Comparison of ENCODE assay signal across 9 mouse cellular contexts in genomic region chr7:4178438-4178837, GRCm38 (mm10). TPM values are rescaled to one million over a fixed set of nuclear protein-coding genes. Genes with fewer than 3 reads are reported as not detected.
DNase-seq lines count a peak whose midpoint lies in the region; ATAC-seq and TF ChIP-seq lines count a peak whose summit lies in the region.
"Had no signal": no experiment of that assay in that cellular context is flagged by ENCODE, and none has a peak within 500 bp of the region (broad histone marks: within the 10 kb centered on the region; RNA-seq: fewer than 3 reads in every experiment).

No protein-coding gene starts in this region.

- no peak for ATAC-seq in kidney, embryonic 15.5 days (replicated peaks; ENCODE audit: low FRiP score)
- ATAC-seq in embryonic facial prominence, embryonic 14.5 days (ENCODE audit: low read depth) = no peak
- ATAC-seq in megakaryocyte-erythroid progenitor cell, adult 5-6 weeks (replicated peaks; ENCODE audit: low FRiP score, low TSS enrichment, poor library complexity, severe bottlenecking) = peak; percentile 67
- no peak for ATAC-seq in midbrain, embryonic 16.5 days

- H3K27me3 ChIP-seq in kidney, adult 2 months (replicated peaks; ENCODE audit: control insufficient read depth, insufficient read depth, low read length) = no peaks in the 10 kb centered on the region
- H3K27me3 ChIP-seq in kidney, embryonic 15.5 days = no peaks in the 10 kb centered on the region
- no peaks in the 10 kb centered on the region for H3K27me3 ChIP-seq in embryonic facial prominence, embryonic 14.5 days (replicated peaks; ENCODE audit: control insufficient read depth, insufficient read depth, low read length)
- no peaks in the 10 kb centered on the region for H3K27me3 ChIP-seq in midbrain, embryonic 16.5 days (ENCODE audit: control insufficient read depth, insufficient read depth, low read depth, low read length)

- no peak for TF ChIP-seq CTCF in kidney, adult 2 months (conservative IDR thresholded peaks at IDR 0.05; ENCODE audit: insufficient read depth, insufficient read length, low read depth, low read length)

- H3K4me1 ChIP-seq in kidney, adult 2 months (ENCODE audit: control insufficient read depth, insufficient read depth, low read length) = no peaks in the 10 kb centered on the region
- no peaks in the 10 kb centered on the region for H3K4me1 ChIP-seq in kidney, embryonic 15.5 days
- H3K4me1 ChIP-seq in embryonic facial prominence, embryonic 14.5 days (ENCODE audit: control insufficient read depth, insufficient read depth, low read length) = no peaks in the 10 kb centered on the region
- H3K4me1 ChIP-seq in midbrain, embryonic 16.5 days (ENCODE audit: control insufficient read depth, insufficient read depth, low read length) = no peaks in the 10 kb centered on the region

- H3K9ac ChIP-seq in kidney, embryonic 15.5 days = no peak overlapping the region
- no peak overlapping the region for H3K9ac ChIP-seq in embryonic facial prominence, embryonic 14.5 days (ENCODE audit: low read depth, low read length)
- no peak overlapping the region for H3K9ac ChIP-seq in midbrain, embryonic 16.5 days (ENCODE audit: low read depth, low read length)

- no peak overlapping the region for H3K27ac ChIP-seq in kidney, adult 2 months (ENCODE audit: insufficient read depth, low read depth, low read length)
- no peak overlapping the region for H3K27ac ChIP-seq in kidney, embryonic 15.5 days
- H3K27ac ChIP-seq in embryonic facial prominence, embryonic 14.5 days (replicated peaks; ENCODE audit: low read depth, low read length) = no peak overlapping the region
- no peak overlapping the region for H3K27ac ChIP-seq in midbrain, embryonic 16.5 days (ENCODE audit: low read length)
- H3K27ac ChIP-seq: macrophage had no signal

- H3K4me2 ChIP-seq in kidney, embryonic 15.5 days = no peak overlapping the region
- H3K4me2 ChIP-seq in embryonic facial prominence, embryonic 14.5 days (ENCODE audit: low read depth, low read length) = no peak overlapping the region
- H3K4me2 ChIP-seq in midbrain, embryonic 16.5 days (ENCODE audit: low read length) = no peak overlapping the region

- no peak for TF ChIP-seq POLR2A in kidney, adult 2 months (IDR thresholded peaks at IDR 0.05; ENCODE audit: low read depth, low read length)

- H3K36me3 ChIP-seq in kidney, adult 2 months (ENCODE audit: control insufficient read depth, insufficient read depth, low read length) = no peaks in the 10 kb centered on the region
- H3K36me3 ChIP-seq in kidney, embryonic 15.5 days = no peaks in the 10 kb centered on the region
- no peaks in the 10 kb centered on the region for H3K36me3 ChIP-seq in embryonic facial prominence, embryonic 14.5 days (ENCODE audit: control insufficient read depth, insufficient read depth, low read length)
- H3K36me3 ChIP-seq in midbrain, embryonic 16.5 days (ENCODE audit: control insufficient read depth, insufficient read depth, low read length) = no peaks in the 10 kb centered on the region

- DNase-seq in kidney, adult 2 months = peak; percentile 44
- peak; percentile 81 for DNase-seq in NIH3T3 (ENCODE audit: low read depth)
- DNase-seq in embryonic facial prominence, embryonic 14.5 days (ENCODE audit: low spot score) = peak; percentile 75
- DNase-seq in cerebellum, adult 11-12 months = no peak
- no peak for DNase-seq in right cerebral cortex, adult 2 months (ENCODE audit: low spot score in 2 of 2)

- no peak overlapping the region for H3K4me3 ChIP-seq in kidney, adult 2 months (ENCODE audit: insufficient read depth, low read depth, low read length)
- H3K4me3 ChIP-seq in kidney, embryonic 15.5 days (replicated peaks) = no peak overlapping the region
- no peak overlapping the region for H3K4me3 ChIP-seq in embryonic facial prominence, embryonic 14.5 days (ENCODE audit: low read depth, low read length)
- H3K4me3 ChIP-seq in midbrain, embryonic 16.5 days (ENCODE audit: low read depth, low read length) = no peak overlapping the region

- WGBS in kidney, adult 2 months = 35% methylated on average over 3 of the region's 3 CpGs
- WGBS in kidney, embryonic 15.5 days = 38% methylated on average over 3 of the region's 3 CpGs
- WGBS in embryonic facial prominence, embryonic 14.5 days = 42% methylated on average over 3 of the region's 3 CpGs
- 45% methylated on average over 3 of the region's 3 CpGs for WGBS in midbrain, embryonic 16.5 days

- H3K9me3 ChIP-seq in kidney, embryonic 15.5 days (replicated peaks) = no peaks in the 10 kb centered on the region
- no peaks in the 10 kb centered on the region for H3K9me3 ChIP-seq in embryonic facial prominence, embryonic 14.5 days (ENCODE audit: control insufficient read depth, low read length)
- no peaks in the 10 kb centered on the region for H3K9me3 ChIP-seq in midbrain, embryonic 16.5 days (replicated peaks; ENCODE audit: control insufficient read depth, low read length, poor library complexity, severe bottlenecking)

RNA-seq across cellular contexts. Expression of gene Cdc42ep5, which starts 13.8 kb away (rescaled TPM):
- 23.5 and 32.1 TPM in 2 replicates for polyA plus RNA-seq in kidney, adult 2 months (2012; rRNA removed)
- 34.7 and 35.7 TPM in 2 replicates for polyA plus RNA-seq in kidney, embryonic 15.5 days (2015; fragmentation: Nextera tagmentation; extraction: Ambion mirVana)
- 58.9 and 61.1 TPM in 2 replicates for polyA plus RNA-seq in embryonic facial prominence, embryonic 14.5 days (2014; fragmentation: Nextera tagmentation; extraction: Ambion mirVana)
- total RNA-seq in megakaryocyte-erythroid progenitor cell, adult 5-6 weeks (2014; fragmentation: Nextera tagmentation) = not detected in 2 replicates
- total RNA-seq in megakaryocyte-erythroid progenitor cell, adult 5-6 weeks (2017) = not detected in 2 replicates
- polyA plus RNA-seq in midbrain, embryonic 16.5 days (2015; fragmentation: Nextera tagmentation; extraction: Ambion mirVana) = 4.7 and 5.1 TPM in 2 replicates
- polyA plus RNA-seq: macrophage had no signal

RNA-seq across cellular contexts. Expression of gene Leng9, which starts 28.3 kb away (rescaled TPM):
- 5.3 and 6.2 TPM in 2 replicates for polyA plus RNA-seq in kidney, adult 2 months (2012; rRNA removed)
- polyA plus RNA-seq in kidney, embryonic 15.5 days (2015; fragmentation: Nextera tagmentation; extraction: Ambion mirVana) = 2.8 and 3.5 TPM in 2 replicates
- polyA plus RNA-seq in embryonic facial prominence, embryonic 14.5 days (2014; fragmentation: Nextera tagmentation; extraction: Ambion mirVana) = 3.5 and 4.3 TPM in 2 replicates
- 0.47 TPM in 1 of 2 replicates, not detected in the other for total RNA-seq in megakaryocyte-erythroid progenitor cell, adult 5-6 weeks (2014; fragmentation: Nextera tagmentation)
- 2.6 and 3.2 TPM in 2 replicates for total RNA-seq in megakaryocyte-erythroid progenitor cell, adult 5-6 weeks (2017)
- polyA plus RNA-seq in midbrain, embryonic 16.5 days (2015; fragmentation: Nextera tagmentation; extraction: Ambion mirVana) = 4.9 and 5.3 TPM in 2 replicates

RNA-seq across cellular contexts. Expression of gene Leng8, which starts 41.6 kb away (rescaled TPM):
- 225 and 407 TPM in 2 replicates for polyA plus RNA-seq in kidney, adult 2 months (2012; rRNA removed)
- polyA plus RNA-seq in kidney, embryonic 15.5 days (2015; fragmentation: Nextera tagmentation; extraction: Ambion mirVana) = 57.4 and 69.3 TPM in 2 replicates
- polyA plus RNA-seq in embryonic facial prominence, embryonic 14.5 days (2014; fragmentation: Nextera tagmentation; extraction: Ambion mirVana) = 38.7 and 49.8 TPM in 2 replicates
- 102 and 142 TPM in 2 replicates for total RNA-seq in megakaryocyte-erythroid progenitor cell, adult 5-6 weeks (2014; fragmentation: Nextera tagmentation)
- 21.7 and 26.6 TPM in 2 replicates for total RNA-seq in megakaryocyte-erythroid progenitor cell, adult 5-6 weeks (2017)
- polyA plus RNA-seq in midbrain, embryonic 16.5 days (2015; fragmentation: Nextera tagmentation; extraction: Ambion mirVana) = 81.8 and 83.3 TPM in 2 replicates

RNA-seq across cellular contexts. Expression of gene Lilra5, which starts 59.1 kb away (rescaled TPM):
- 1.2 and 1.6 TPM in 2 replicates for polyA plus RNA-seq in kidney, adult 2 months (2012; rRNA removed)
- 0.08 and 0.12 TPM in 2 replicates for polyA plus RNA-seq in kidney, embryonic 15.5 days (2015; fragmentation: Nextera tagmentation; extraction: Ambion mirVana)
- not detected in 2 replicates for polyA plus RNA-seq in embryonic facial prominence, embryonic 14.5 days (2014; fragmentation: Nextera tagmentation; extraction: Ambion mirVana)
- total RNA-seq in megakaryocyte-erythroid progenitor cell, adult 5-6 weeks (2014; fragmentation: Nextera tagmentation) = not detected in 2 replicates
- total RNA-seq in megakaryocyte-erythroid progenitor cell, adult 5-6 weeks (2017) = not detected in 2 replicates
- 0.14 TPM in 1 of 2 replicates, not detected in the other for polyA plus RNA-seq in midbrain, embryonic 16.5 days (2015; fragmentation: Nextera tagmentation; extraction: Ambion mirVana)

RNA-seq across cellular contexts. Expression of gene Ttyh1, which starts 59.2 kb away (rescaled TPM):
- 2.8 and 7.4 TPM in 2 replicates for polyA plus RNA-seq in kidney, adult 2 months (2012; rRNA removed)
- polyA plus RNA-seq in kidney, embryonic 15.5 days (2015; fragmentation: Nextera tagmentation; extraction: Ambion mirVana) = 2.1 and 3.0 TPM in 2 replicates
- polyA plus RNA-seq in embryonic facial prominence, embryonic 14.5 days (2014; fragmentation: Nextera tagmentation; extraction: Ambion mirVana) = 8.1 and 8.7 TPM in 2 replicates
- total RNA-seq in megakaryocyte-erythroid progenitor cell, adult 5-6 weeks (2014; fragmentation: Nextera tagmentation) = not detected in 2 replicates
- total RNA-seq in megakaryocyte-erythroid progenitor cell, adult 5-6 weeks (2017) = not detected in 2 replicates
- polyA plus RNA-seq in midbrain, embryonic 16.5 days (2015; fragmentation: Nextera tagmentation; extraction: Ambion mirVana) = 122 and 158 TPM in 2 replicates

Comparison
In these comparisons a context has a peak if more than half of its experiments do, and no peak if none do; other contexts are left out.
1. DNase-seq: peak in kidney, adult 2 months (single experiment), NIH3T3 (single experiment) and embryonic facial prominence, embryonic 14.5 days (single experiment); none in cerebellum, adult 11-12 months (single experiment) and right cerebral cortex, adult 2 months (0 of 2).